Mouse (Mus musculus): Measurements from ENCODE around the gene Ccnjl.

- TF ChIP-seq CTCF (conservative IDR thresholded peaks at IDR 0.05; ENCODE audit: low read length): no peak
- TF ChIP-seq NANOG (IDR thresholded peaks at IDR 0.05; ENCODE audit: borderline replicate concordance, low read length): no peak
Observed at GRCm38 (mm10) chr11:43610006-43610661, 81.5 kb downstream of the Ccnjl start.
